15 mouse cellular contexts compared by ENCODE assay signal in the genomic region with DNA sequence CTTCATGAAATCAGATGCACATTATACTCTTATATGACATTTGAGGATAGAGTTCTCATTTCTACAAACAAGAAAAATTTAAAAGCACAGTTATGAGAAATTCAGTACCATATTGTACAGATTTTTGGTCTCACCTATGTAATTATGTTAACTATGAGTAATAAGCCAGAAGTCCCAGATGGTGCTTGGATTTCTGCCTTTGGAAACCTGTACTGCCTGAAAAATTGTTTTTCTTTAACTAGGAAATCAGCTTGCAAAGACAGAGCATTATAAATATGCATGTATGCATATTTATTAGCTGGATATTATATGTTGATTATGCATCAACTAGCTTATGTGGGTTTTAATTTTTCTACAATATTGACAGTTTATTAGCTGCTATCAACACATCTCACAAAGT. TPM values are rescaled to one million over a fixed set of nuclear protein-coding genes. Genes with fewer than 3 reads are reported as not detected.
"Had no signal": no experiment of that assay in that cellular context is flagged by ENCODE, and none has a peak within 500 bp of the region (broad histone marks: within the 10 kb centered on the region; RNA-seq: fewer than 3 reads in every experiment).

No protein-coding gene starts in this region.

- H3K9ac ChIP-seq: kidney, embryonic 15.5 days; limb, embryonic 15.5 days; liver, embryonic 12.5 days; lung, embryonic 14.5 days; midbrain, embryonic 15.5 days; neural tube, embryonic 12.5 days had no signal

- H3K4me2 ChIP-seq: kidney, embryonic 15.5 days; limb, embryonic 15.5 days; liver, embryonic 12.5 days; lung, embryonic 14.5 days; midbrain, embryonic 11.5 days; midbrain, embryonic 15.5 days; neural tube, embryonic 12.5 days had no signal

- H3K36me3 ChIP-seq: kidney, embryonic 15.5 days; limb, embryonic 15.5 days; liver, embryonic 12.5 days; midbrain, embryonic 15.5 days; neural tube, embryonic 12.5 days had no signal

- DNase-seq: kidney, postnatal 14 days; lung, embryonic 14.5 days; lung, postnatal 10 days; thymus, adult 18-20 months; thymus, postnatal 14 days had no signal

- H3K27ac ChIP-seq: kidney, embryonic 15.5 days; limb, embryonic 15.5 days; liver, embryonic 12.5 days; macrophage; midbrain, embryonic 15.5 days; neural tube, embryonic 12.5 days had no signal

- H3K9me3 ChIP-seq: kidney, embryonic 15.5 days; limb, embryonic 15.5 days; liver, embryonic 12.5 days; midbrain, embryonic 15.5 days; neural tube, embryonic 12.5 days had no signal

- H3K4me3 ChIP-seq: kidney, embryonic 15.5 days; limb, embryonic 15.5 days; liver, embryonic 12.5 days; megakaryocyte, embryonic 14.5 days; midbrain, embryonic 15.5 days; neural tube, embryonic 12.5 days had no signal

- H3K27me3 ChIP-seq: kidney, embryonic 15.5 days; limb, embryonic 15.5 days; liver, embryonic 12.5 days; megakaryocyte, embryonic 14.5 days; midbrain, embryonic 15.5 days; neural tube, embryonic 12.5 days had no signal

- H3K4me1 ChIP-seq: kidney, embryonic 15.5 days; limb, embryonic 15.5 days; liver, embryonic 12.5 days; megakaryocyte, embryonic 14.5 days; midbrain, embryonic 15.5 days; neural tube, embryonic 12.5 days had no signal

- ATAC-seq: liver, embryonic 12.5 days; midbrain, embryonic 15.5 days had no signal

RNA-seq across cellular contexts. Expression of a gene that starts 21.9 kb away (rescaled TPM):
- total RNA-seq: monocyte, adult 5-6 weeks; neutrophil, adult 5-6 weeks had no signal
- polyA plus RNA-seq: macrophage had no signal
